Mouse (Mus musculus): ENCODE measurements around the gene Cyfip1. TPM values are rescaled to one million over a fixed set of nuclear protein-coding genes. Genes with fewer than 3 reads are reported as not detected.

The Cyfip1 gene
- polyA plus RNA-seq, 1 experiment from 2014 or later, result 94.7 TPM

GRCm38 (mm10) chr7:55960506-55960905 is 119.0 kb downstream of the Cyfip1 start:
- peak overlapping the region; percentile 22; the same call in 1 of the 2 replicates for H3K4me2 ChIP-seq (replicated peaks)
- H3K4me3 ChIP-seq (replicated peaks), result no peak overlapping the region
- H3K36me3 ChIP-seq, result no peaks in the 10 kb centered on the region
- H3K9ac ChIP-seq, result no peak overlapping the region
- 96% methylated on average over 1 of the region's 1 CpGs for WGBS
- no peaks in the 10 kb centered on the region for H3K4me1 ChIP-seq (replicated peaks)
- no peaks in the 10 kb centered on the region for H3K9me3 ChIP-seq
- no peak for ATAC-seq
- H3K27ac ChIP-seq, result no peak overlapping the region
- H3K27me3 ChIP-seq (replicated peaks), result no peaks in the 10 kb centered on the region

- no peaks in the 10 kb centered on the region for H3K27me3 ChIP-seq (replicated peaks)
- no peaks in the 10 kb centered on the region for H3K36me3 ChIP-seq
- H3K4me3 ChIP-seq (replicated peaks), result peak within 1 kb of the TSS; percentile 96
- no peaks in the 10 kb centered on the region for H3K9me3 ChIP-seq
- ATAC-seq, result peak; percentile 99
- WGBS, result under 1% methylated on average over 70 of the region's 70 CpGs
- H3K27ac ChIP-seq, result peak within 1 kb of the TSS; percentile 95
- peak within 1 kb of the TSS; percentile 96 for H3K9ac ChIP-seq
- no peaks in the 10 kb centered on the region for H3K4me1 ChIP-seq (replicated peaks)
- H3K4me2 ChIP-seq (replicated peaks), result peak within 1 kb of the TSS; percentile 59
Measured at GRCm38 (mm10) chr7:55962004-55962908, 120.7 kb downstream of the Cyfip1 start, which contains the start of gene Nipa2. Nipa2 (minus strand) TSS chr7:55962476.

GRCm38 (mm10) chr7:55966866-55967460 is 125.4 kb downstream of the Cyfip1 start:
- ATAC-seq, result no peak
- H3K4me2 ChIP-seq (replicated peaks), result no peak overlapping the region
- no peaks in the 10 kb centered on the region for H3K36me3 ChIP-seq
- H3K9me3 ChIP-seq, result no peaks in the 10 kb centered on the region
- no peak overlapping the region for H3K27ac ChIP-seq
- no peak overlapping the region for H3K4me3 ChIP-seq (replicated peaks)
- H3K4me1 ChIP-seq (replicated peaks), result no peaks in the 10 kb centered on the region
- no peak overlapping the region for H3K9ac ChIP-seq
- H3K27me3 ChIP-seq (replicated peaks), result no peaks in the 10 kb centered on the region
- WGBS, result 28% methylated on average over 3 of the region's 3 CpGs

GRCm38 (mm10) chr7:55968258-55968901 is 126.8 kb downstream of the Cyfip1 start:
- H3K4me2 ChIP-seq (replicated peaks), result peak overlapping the region; percentile 54
- no peaks in the 10 kb centered on the region for H3K4me1 ChIP-seq (replicated peaks)
- peak; percentile 79 for ATAC-seq
- no peaks in the 10 kb centered on the region for H3K9me3 ChIP-seq
- no peaks in the 10 kb centered on the region for H3K27me3 ChIP-seq (replicated peaks)
- peak overlapping the region; percentile 32 for H3K4me3 ChIP-seq (replicated peaks)
- peak overlapping the region; percentile 23; the same call in 1 of the 2 replicates for H3K9ac ChIP-seq
- H3K27ac ChIP-seq, result no peak overlapping the region
- no peaks in the 10 kb centered on the region for H3K36me3 ChIP-seq
- 30% methylated on average over 16 of the region's 16 CpGs for WGBS

- no peak for ATAC-seq
- 80% methylated on average over 1 of the region's 1 CpGs for WGBS
- no peaks in the 10 kb centered on the region for H3K36me3 ChIP-seq
- H3K4me1 ChIP-seq (replicated peaks), result no peaks in the 10 kb centered on the region
- no peaks in the 10 kb centered on the region for H3K27me3 ChIP-seq (replicated peaks)
- no peak overlapping the region for H3K4me3 ChIP-seq (replicated peaks)
- no peak overlapping the region for H3K9ac ChIP-seq
- no peak overlapping the region for H3K27ac ChIP-seq
- no peak overlapping the region for H3K4me2 ChIP-seq (replicated peaks)
- no peaks in the 10 kb centered on the region for H3K9me3 ChIP-seq
Measured at GRCm38 (mm10) chr7:55969415-55969814, 127.9 kb downstream of the Cyfip1 start.

- Histone ChIP-seq H3K9me3 (no peaks in the 10 kb centered on the region), H3K4me2 (replicated peaks) (no peak overlapping the region), H3K4me1 (replicated peaks) (no peaks in the 10 kb centered on the region), H3K9ac (no peak overlapping the region), H3K4me3 (replicated peaks) (no peak overlapping the region), H3K27ac (no peak overlapping the region), H3K27me3 (replicated peaks) (no peaks in the 10 kb centered on the region), H3K36me3 (no peaks in the 10 kb centered on the region)
- WGBS, result 93% methylated on average over 2 of the region's 2 CpGs
- no peak for ATAC-seq
Measured at GRCm38 (mm10) chr7:55974429-55974828, 132.9 kb downstream of the Cyfip1 start.

- no peaks in the 10 kb centered on the region for H3K4me1 ChIP-seq (replicated peaks)
- H3K36me3 ChIP-seq, result no peaks in the 10 kb centered on the region
- H3K27ac ChIP-seq, result no peak overlapping the region
- ATAC-seq, result no peak
- H3K9ac ChIP-seq, result no peak overlapping the region
- no peak overlapping the region for H3K4me3 ChIP-seq (replicated peaks)
- no peak overlapping the region for H3K4me2 ChIP-seq (replicated peaks)
- WGBS, result 88% methylated on average over 2 of the region's 2 CpGs
- H3K9me3 ChIP-seq, result no peaks in the 10 kb centered on the region
- no peaks in the 10 kb centered on the region for H3K27me3 ChIP-seq (replicated peaks)
Measured at GRCm38 (mm10) chr7:55981511-55981910, 140.0 kb downstream of the Cyfip1 start.

Other genes with a start within 250 kb of the Cyfip1 start
- 0.64 and 1.3 TPM in 2 replicates for gene Siglech, start 73.6 kb upstream of the Cyfip1 start, polyA plus RNA-seq (2015; fragmentation: Nextera tagmentation; extraction: Ambion mirVana)
- 21.5 and 21.8 TPM in 2 replicates for gene Tubgcp5, start 47.6 kb upstream of the Cyfip1 start, polyA plus RNA-seq (2015; fragmentation: Nextera tagmentation; extraction: Ambion mirVana)
- 56.6 and 63.9 TPM in 2 replicates for gene Nipa2, start 120.7 kb downstream of the Cyfip1 start, polyA plus RNA-seq (2015; fragmentation: Nextera tagmentation; extraction: Ambion mirVana)
- 6.2 and 6.4 TPM in 2 replicates for gene Nipa1, start 178.2 kb downstream of the Cyfip1 start, polyA plus RNA-seq (2015; fragmentation: Nextera tagmentation; extraction: Ambion mirVana)
- gene Herc2, start 208.5 kb downstream of the Cyfip1 start, polyA plus RNA-seq (2015; fragmentation: Nextera tagmentation; extraction: Ambion mirVana), result 17.6 and 23.4 TPM in 2 replicates